Mouse (Mus musculus) forebrain, embryonic 14.5 days (tissue): Measurements from ENCODE around the gene Dock2. TPM values are rescaled to one million over a fixed set of nuclear protein-coding genes. Genes with fewer than 3 reads are reported as not detected.
"Not testable (repeated sequence)": the region's sequence is repeated elsewhere in the genome, so short reads cannot be mapped to it uniquely, and the experiment has no call there.

Experiments used
- ATAC-seq: fragments of 200-750 bp; cut with Nextera tagmentation; 2 replicates; pipeline ENCODE4 v1.8.0; 2017; ENCODE audit warnings: mild to moderate bottlenecking, moderate library complexity
- DNase-seq: peaks from one replicate; pipeline ENCODE4 v3.0.0-alpha.2; 2015; ENCODE audit warnings: low spot score
- H3K27ac ChIP-seq: fragments of 300-500 bp; sonication (generic); 2 replicates; pipeline ENCODE4 v1.5.1; 2014; ENCODE audit warnings: low read depth, mild to moderate bottlenecking, control low read depth, low read length, moderate library complexity
- H3K27me3 ChIP-seq: fragments of 300-500 bp; sonication (generic); replicated peaks from 2 replicates; pipeline ENCODE4 v1.6.1; 2014; ENCODE audit warnings: low read length, control low read depth, mixed read lengths; ENCODE audit not compliant: control insufficient read depth, insufficient read depth
- H3K36me3 ChIP-seq: fragments of 300-500 bp; sonication (generic); 2 replicates; pipeline ENCODE4 v1.6.1; 2014; ENCODE audit warnings: low read length, control low read depth; ENCODE audit not compliant: control insufficient read depth, insufficient read depth
- H3K4me1 ChIP-seq: fragments of 300-500 bp; sonication (generic); 2 replicates; pipeline ENCODE4 v1.6.1; 2014; ENCODE audit warnings: antibody characterized with exemption, low read length, control low read depth; ENCODE audit not compliant: control insufficient read depth, insufficient read depth
- H3K4me2 ChIP-seq: fragments of 300-500 bp; sonication (generic); 2 replicates; pipeline ENCODE4 v1.6.1; 2014; ENCODE audit warnings: mild to moderate bottlenecking, control low read depth, low read length
- H3K4me3 ChIP-seq: fragments of 300-500 bp; sonication (generic); 2 replicates; pipeline ENCODE4 v1.5.1; 2014; ENCODE audit warnings: low read depth, low read length, control low read depth
- H3K9ac ChIP-seq: fragments of 300-500 bp; sonication (generic); 2 replicates; pipeline ENCODE4 v1.6.1; 2014; ENCODE audit warnings: mild to moderate bottlenecking, low read length, control low read depth, moderate library complexity
- H3K9me3 ChIP-seq: fragments of 300-500 bp; sonication (generic); replicated peaks from 2 replicates; pipeline ENCODE4 v1.6.1; 2016; ENCODE audit warnings: low read length, control low read depth, mixed read lengths; ENCODE audit not compliant: control insufficient read depth
- WGBS: fragments of 180-500 bp; shearing (Covaris S2); extraction: QIAGEN DNeasy Blood & Tissue Kit; methylation state at CpG from one replicate; pipeline ENCODE4 v1.1.7; 2014; 5-methylcytosine and 5-hydroxymethylcytosine counted together
- polyA plus RNA-seq: library from polyadenylated mRNA; unstranded; fragments of >200 nt; fragmentation: Nextera tagmentation; extraction: Ambion mirVana; gene quantifications from 2 replicates; pipeline ENCODE4 v1.2.1, GENCODE M21; 2014

Dock2 gene
- polyA plus RNA-seq, 1 experiment from 2014 or later, result 0.37 TPM

DNA sequence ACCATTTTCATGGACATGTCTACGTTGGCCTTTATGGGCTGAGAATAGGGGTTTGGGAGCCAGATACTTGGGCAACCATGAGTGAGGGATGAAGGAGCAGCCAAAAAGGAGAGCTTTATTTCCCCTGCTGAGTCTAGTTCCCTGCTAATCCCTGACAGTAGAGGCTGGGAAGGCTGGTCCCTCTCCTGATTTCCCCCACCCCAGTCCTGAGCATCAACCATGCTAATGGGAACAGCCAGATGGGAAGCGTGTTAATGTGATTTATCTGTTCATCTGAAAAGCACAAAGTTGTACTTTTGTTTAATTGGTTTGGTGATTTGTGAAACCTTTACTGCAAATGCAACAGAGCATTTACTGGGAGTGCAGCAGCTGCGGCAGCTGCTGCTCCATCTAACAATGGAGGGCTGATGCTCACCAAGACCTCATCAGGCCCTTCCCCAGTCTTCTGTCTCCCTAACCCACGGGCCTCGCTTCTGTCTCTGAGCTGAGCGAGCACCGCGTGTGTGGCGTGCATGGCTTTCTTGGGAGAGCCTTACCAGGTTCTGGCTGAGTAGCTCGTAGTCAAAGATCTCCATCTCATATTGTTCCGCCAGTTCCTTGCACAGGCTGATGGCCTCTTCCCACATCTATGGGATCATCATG lies 526.0 kb downstream of the Dock2 start:
- no peak overlapping the region for H3K9ac ChIP-seq
- no peaks in the 10 kb centered on the region for H3K9me3 ChIP-seq
- H3K27me3 ChIP-seq, result no peaks in the 10 kb centered on the region
- no peaks in the 10 kb centered on the region for H3K36me3 ChIP-seq
- 85% methylated on average over 11 of the region's 11 CpGs for WGBS
- no peak for ATAC-seq
- H3K4me3 ChIP-seq, result no peak overlapping the region
- no peak overlapping the region for H3K4me2 ChIP-seq
- no peak overlapping the region for H3K27ac ChIP-seq
- DNase-seq, result no peak
- no peaks in the 10 kb centered on the region for H3K4me1 ChIP-seq

DNA sequence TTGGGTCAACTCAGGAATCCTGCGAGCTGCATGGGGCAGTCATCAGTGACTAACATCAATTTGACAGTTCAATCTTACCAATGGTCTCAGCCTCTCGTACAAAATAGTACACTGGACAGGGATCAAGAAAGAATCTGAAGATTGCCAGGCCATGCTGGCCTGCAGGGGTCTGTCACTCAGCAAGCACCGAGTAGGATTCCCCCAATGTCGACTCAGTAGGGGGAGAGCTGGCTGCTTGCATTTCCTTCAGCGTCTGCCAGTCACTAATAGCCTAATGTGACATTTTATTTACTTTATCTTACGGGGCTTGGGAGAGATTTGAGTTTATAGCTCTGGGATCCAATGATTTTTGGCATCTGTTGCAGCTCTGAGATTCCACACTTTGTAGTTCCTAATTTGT lies 540.7 kb downstream of the Dock2 start:
- DNase-seq, result no peak
- no peak for ATAC-seq
- Histone ChIP-seq H3K9ac (no peak overlapping the region), H3K4me3 (no peak overlapping the region), H3K27ac (no peak overlapping the region), H3K4me2 (no peak overlapping the region), H3K9me3 (no peaks in the 10 kb centered on the region), H3K27me3 (no peaks in the 10 kb centered on the region), H3K4me1 (no peaks in the 10 kb centered on the region), H3K36me3 (no peaks in the 10 kb centered on the region)
- 61% methylated on average over 6 of the region's 6 CpGs for WGBS

DNA sequence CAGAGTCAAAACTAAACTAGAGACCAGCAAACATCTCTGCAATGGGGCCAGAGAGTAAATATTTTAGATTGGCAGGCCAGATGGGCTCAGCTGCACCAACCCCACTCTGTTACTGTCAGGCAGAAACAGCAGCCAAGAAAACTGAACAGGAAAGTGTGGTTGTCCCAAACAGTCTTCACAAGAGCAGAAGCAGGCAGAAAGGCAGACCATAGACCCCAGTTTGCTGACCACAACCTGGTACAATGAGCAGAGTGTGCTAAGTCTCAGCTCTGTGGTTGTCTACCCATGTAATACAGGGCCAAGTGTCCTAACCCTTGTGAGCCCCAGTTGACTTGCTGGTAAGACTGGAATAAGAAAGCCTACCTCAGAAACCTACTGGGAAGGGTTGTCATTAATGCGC lies 543.4 kb downstream of the Dock2 start:
- H3K4me1 ChIP-seq, result no peaks in the 10 kb centered on the region
- ATAC-seq (no peak), DNase-seq (no peak)
- H3K27ac ChIP-seq, result no peak overlapping the region
- no peaks in the 10 kb centered on the region for H3K27me3 ChIP-seq
- H3K9ac ChIP-seq, result no peak overlapping the region
- H3K9me3 ChIP-seq, result no peaks in the 10 kb centered on the region
- 95% methylated on average over 1 of the region's 1 CpGs for WGBS
- H3K4me3 ChIP-seq, result no peak overlapping the region
- no peaks in the 10 kb centered on the region for H3K36me3 ChIP-seq
- H3K4me2 ChIP-seq, result no peak overlapping the region

GRCm38 (mm10) chr11:34239691-34240090 lies 544.0 kb downstream of the Dock2 start:
- H3K4me3 ChIP-seq, result no peak overlapping the region
- no peaks in the 10 kb centered on the region for H3K9me3 ChIP-seq
- ATAC-seq (no peak), DNase-seq (no peak)
- no peaks in the 10 kb centered on the region for H3K4me1 ChIP-seq
- 89% methylated on average over 2 of the region's 2 CpGs for WGBS
- no peak overlapping the region for H3K4me2 ChIP-seq
- no peak overlapping the region for H3K27ac ChIP-seq
- no peaks in the 10 kb centered on the region for H3K36me3 ChIP-seq
- H3K27me3 ChIP-seq, result no peaks in the 10 kb centered on the region
- H3K9ac ChIP-seq, result no peak overlapping the region

GRCm38 (mm10) chr11:34236885-34237284 lies 546.8 kb downstream of the Dock2 start:
- Histone ChIP-seq H3K27me3 (no peaks in the 10 kb centered on the region), H3K9ac (no peak overlapping the region), H3K36me3 (no peaks in the 10 kb centered on the region), H3K4me1 (no peaks in the 10 kb centered on the region), H3K4me2 (no peak overlapping the region), H3K27ac (no peak overlapping the region), H3K9me3 (no peaks in the 10 kb centered on the region), H3K4me3 (no peak overlapping the region)
- 88% methylated on average over 6 of the region's 6 CpGs for WGBS
- DNase-seq (no peak), ATAC-seq (no peak)

- 41% methylated on average over 5 of the region's 5 CpGs for WGBS
- Histone ChIP-seq H3K4me3 (no peak overlapping the region), H3K4me1 (no peaks in the 10 kb centered on the region), H3K27me3 (no peaks in the 10 kb centered on the region), H3K36me3 (no peaks in the 10 kb centered on the region), H3K9me3 (no peaks in the 10 kb centered on the region), H3K4me2 (no peak overlapping the region), H3K27ac (no peak overlapping the region), H3K9ac (no peak overlapping the region)
- DNase-seq, result peak; percentile 59
- peak; percentile 57; the same call in 1 of the 2 replicates for ATAC-seq
Observed at GRCm38 (mm10) chr11:34236091-34236759, 547.5 kb downstream of the Dock2 start.

DNA sequence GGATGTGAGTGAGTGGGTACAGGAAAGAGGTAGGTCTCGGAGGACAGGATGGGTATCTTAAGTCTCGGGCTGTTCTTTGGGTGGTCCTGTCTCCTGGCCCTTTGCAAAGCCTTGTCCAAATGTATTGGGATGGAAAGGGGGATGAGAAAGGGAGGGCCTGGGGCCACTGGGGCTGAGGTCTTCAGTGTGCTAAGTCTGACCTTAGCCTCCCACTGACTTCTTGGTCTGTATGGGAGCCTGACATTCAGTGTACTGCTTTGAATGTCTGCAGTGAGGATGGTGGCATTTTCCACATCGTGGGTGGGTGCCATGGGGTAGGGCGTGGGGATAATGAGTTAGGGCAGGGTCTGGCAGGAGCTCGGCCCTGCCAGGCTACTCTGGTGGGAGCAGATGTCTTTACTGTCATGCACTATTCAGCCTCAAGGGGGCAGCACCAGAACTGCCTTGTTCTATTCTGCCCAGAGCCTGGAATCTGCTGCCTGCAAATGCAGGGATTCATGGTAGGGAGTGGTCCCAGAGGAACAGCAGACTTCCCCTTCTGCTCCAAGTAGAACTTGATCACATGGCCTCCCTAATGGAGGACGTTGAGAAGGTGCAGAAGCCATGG lies 554.8 kb downstream of the Dock2 start:
- Histone ChIP-seq H3K36me3 (no peaks in the 10 kb centered on the region), H3K9ac (no peak overlapping the region), H3K4me3 (no peak overlapping the region), H3K4me1 (no peaks in the 10 kb centered on the region), H3K27ac (no peak overlapping the region), H3K4me2 (no peak overlapping the region), H3K9me3 (no peaks in the 10 kb centered on the region), H3K27me3 (no peaks in the 10 kb centered on the region)
- WGBS, result 31% methylated on average over 6 of the region's 6 CpGs
- peak; percentile 81 for DNase-seq
- ATAC-seq, result peak; percentile 75

DNA sequence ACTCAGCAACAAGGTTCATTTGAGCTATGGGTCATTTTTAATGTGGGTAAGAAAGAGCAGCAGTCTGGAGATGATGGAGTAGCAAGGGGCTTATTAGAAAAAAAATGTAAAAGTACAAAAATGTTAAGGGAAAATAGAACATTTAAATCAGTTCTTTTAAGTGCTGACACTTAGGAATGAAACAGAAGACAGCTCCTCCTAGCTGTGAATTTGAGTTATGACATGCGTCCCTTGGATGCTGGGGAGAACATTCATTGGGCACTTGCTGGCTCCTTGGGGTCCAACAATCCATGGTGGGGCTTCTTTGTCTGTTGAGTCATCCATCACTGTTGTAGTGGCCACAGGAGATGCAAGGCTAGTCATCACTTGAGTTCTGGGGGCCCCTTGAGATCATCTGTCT lies 556.5 kb downstream of the Dock2 start:
- Histone ChIP-seq H3K9ac (no peak overlapping the region), H3K4me3 (no peak overlapping the region), H3K27me3 (no peaks in the 10 kb centered on the region), H3K9me3 (no peaks in the 10 kb centered on the region), H3K36me3 (no peaks in the 10 kb centered on the region), H3K4me1 (no peaks in the 10 kb centered on the region), H3K4me2 (no peak overlapping the region), H3K27ac (no peak overlapping the region)
- no peak for DNase-seq
- ATAC-seq, result no peak
- 48% methylated on average over 1 of the region's 1 CpGs for WGBS

- not testable (repeated sequence) for H3K4me1 ChIP-seq, H3K9ac ChIP-seq, H3K4me3 ChIP-seq, H3K4me2 ChIP-seq, H3K27ac ChIP-seq, H3K9me3 ChIP-seq, H3K27me3 ChIP-seq, ATAC-seq, H3K36me3 ChIP-seq, DNase-seq
- 86% methylated on average over 4 of the region's 4 CpGs for WGBS
Observed at GRCm38 (mm10) chr11:34220596-34220995, 563.1 kb downstream of the Dock2 start.
